Mouse (Mus musculus): ENCODE data around the gene Doxl2. TPM values are rescaled to one million over a fixed set of nuclear protein-coding genes. Genes with fewer than 3 reads are reported as not detected.

Gene Doxl2
- polyA plus RNA-seq, 1 experiment: not detected

GRCm38 (mm10) chr6:49023315-49023714 lies 48.6 kb downstream of the Doxl2 start:
- H3K4me1 ChIP-seq (ENCODE audit: control insufficient read depth, insufficient read depth, low read length): peaks cover 85% of the 10 kb centered on the region
- peak overlapping the region; percentile 81 for H3K27ac ChIP-seq (ENCODE audit: insufficient read depth, low read depth, low read length)
- H3K4me3 ChIP-seq (ENCODE audit: insufficient read depth, low read length): no peak overlapping the region
- no peak for TF ChIP-seq POLR2A (IDR thresholded peaks at IDR 0.05; ENCODE audit: borderline replicate concordance, low read depth, low read length)
- no peak for TF ChIP-seq CTCF (IDR thresholded peaks at IDR 0.05; ENCODE audit: low read depth, low read length)

- no peak overlapping the region for H3K4me3 ChIP-seq (ENCODE audit: insufficient read depth, low read length)
- H3K27ac ChIP-seq (ENCODE audit: insufficient read depth, low read depth, low read length): 0 out of 2 replicates have a peak overlapping the region, but pooled peaks have one; percentile 96
- TF ChIP-seq POLR2A (IDR thresholded peaks at IDR 0.05; ENCODE audit: borderline replicate concordance, low read depth, low read length): no peak
- H3K4me1 ChIP-seq (ENCODE audit: control insufficient read depth, insufficient read depth, low read length): peaks cover 86% of the 10 kb centered on the region
Observed at GRCm38 (mm10) chr6:49025290-49025689, 50.5 kb downstream of the Doxl2 start.

GRCm38 (mm10) chr6:49026496-49026895 lies 51.7 kb downstream of the Doxl2 start:
- H3K4me1 ChIP-seq (ENCODE audit: control insufficient read depth, insufficient read depth, low read length): peaks cover 82% of the 10 kb centered on the region

GRCm38 (mm10) chr6:49028019-49028418 lies 53.3 kb downstream of the Doxl2 start:
- Histone ChIP-seq H3K4me3 (ENCODE audit: insufficient read depth, low read length) (no peak overlapping the region), H3K4me1 (ENCODE audit: control insufficient read depth, insufficient read depth, low read length) (peaks cover 83% of the 10 kb centered on the region), H3K27ac (ENCODE audit: insufficient read depth, low read depth, low read length) (peak overlapping the region; percentile 96)
- TF ChIP-seq CTCF (IDR thresholded peaks at IDR 0.05; ENCODE audit: low read depth, low read length) (no peak), POLR2A (IDR thresholded peaks at IDR 0.05; ENCODE audit: borderline replicate concordance, low read depth, low read length) (no peak)

More at GRCm38 (mm10) chr6:49026496-49026895, 51.7 kb downstream of the Doxl2 start:
- TF ChIP-seq CTCF (IDR thresholded peaks at IDR 0.05; ENCODE audit: low read depth, low read length) (no peak), POLR2A (IDR thresholded peaks at IDR 0.05; ENCODE audit: borderline replicate concordance, low read depth, low read length) (no peak)
- peak overlapping the region; percentile 96 for H3K27ac ChIP-seq (ENCODE audit: insufficient read depth, low read depth, low read length)
- no peak overlapping the region for H3K4me3 ChIP-seq (ENCODE audit: insufficient read depth, low read length)

Other genes starting within 250 kb of the Doxl2 start
- gene Gimap1, start 235.9 kb upstream of the Doxl2 start, polyA plus RNA-seq (2012; ENCODE audit: insufficient read depth, insufficient read length, missing spikeins): not detected in 2 replicates
- not detected in 2 replicates for gene Gimap5, start 228.8 kb upstream of the Doxl2 start, polyA plus RNA-seq (2012; ENCODE audit: insufficient read depth, insufficient read length, missing spikeins)
- not detected in 2 replicates for gene Gimap3, start 204.1 kb upstream of the Doxl2 start, polyA plus RNA-seq (2012; ENCODE audit: insufficient read depth, insufficient read length, missing spikeins)
- 376 and 481 TPM in 2 replicates for gene Tmem176a, start 134.0 kb upstream of the Doxl2 start, polyA plus RNA-seq (2012; ENCODE audit: insufficient read depth, insufficient read length, missing spikeins)
- 992 and 1,024 TPM in 2 replicates for gene Tmem176b, start 133.5 kb upstream of the Doxl2 start, polyA plus RNA-seq (2012; ENCODE audit: insufficient read depth, insufficient read length, missing spikeins)
- gene Aoc1, start 102.1 kb upstream of the Doxl2 start, polyA plus RNA-seq (2012; ENCODE audit: insufficient read depth, insufficient read length, missing spikeins): not detected in 2 replicates
- not detected in 2 replicates for gene 1600015I10Rik, start 45.1 kb upstream of the Doxl2 start, polyA plus RNA-seq (2012; ENCODE audit: insufficient read depth, insufficient read length, missing spikeins)
- not detected in 2 replicates for gene Svs1, start 11.9 kb downstream of the Doxl2 start, polyA plus RNA-seq (2012; ENCODE audit: insufficient read depth, insufficient read length, missing spikeins)
- 3,378 and 3,910 TPM in 2 replicates for gene Gpnmb, start 61.6 kb downstream of the Doxl2 start, polyA plus RNA-seq (2012; ENCODE audit: insufficient read depth, insufficient read length, missing spikeins)
- gene Malsu1, start 98.8 kb downstream of the Doxl2 start, polyA plus RNA-seq (2012; ENCODE audit: insufficient read depth, insufficient read length, missing spikeins): 27.5 and 33.2 TPM in 2 replicates
- gene Igf2bp3, start 240.0 kb downstream of the Doxl2 start, polyA plus RNA-seq (2012; ENCODE audit: insufficient read depth, insufficient read length, missing spikeins): 0.68 and 0.79 TPM in 2 replicates

Data from bone marrow macrophage, adult 2 months (primary cell).